Mouse (Mus musculus): ENCODE results near the gene Slc1a2. TPM values are rescaled to one million over a fixed set of nuclear protein-coding genes. Genes with fewer than 3 reads are reported as not detected.

The Slc1a2 gene
- polyA plus RNA-seq, 1 experiment from 2014 or later, result 20.6 TPM

- WGBS, result 85% methylated on average over 3 of the region's 3 CpGs
- Histone ChIP-seq H3K4me1 (peaks cover 2% of the 10 kb centered on the region; the same call in 1 of the 2 replicates), H3K4me3 (no peak overlapping the region), H3K9ac (replicated peaks) (no peak overlapping the region), H3K9me3 (no peaks in the 10 kb centered on the region), H3K27ac (replicated peaks) (no peak overlapping the region), H3K36me3 (no peaks in the 10 kb centered on the region), H3K27me3 (no peaks in the 10 kb centered on the region), H3K4me2 (replicated peaks) (no peak overlapping the region)
- no peak for ATAC-seq (ENCODE audit: low FRiP score, low read depth)
Observed at GRCm38 (mm10) chr2:102725054-102725453, 66.6 kb downstream of the Slc1a2 start.

- H3K9me3 ChIP-seq, result no peaks in the 10 kb centered on the region
- H3K9ac ChIP-seq (replicated peaks), result no peak overlapping the region
- no peaks in the 10 kb centered on the region for H3K27me3 ChIP-seq
- WGBS, result 78% methylated on average over 5 of the region's 5 CpGs
- no peak overlapping the region for H3K27ac ChIP-seq (replicated peaks)
- no peaks in the 10 kb centered on the region for H3K36me3 ChIP-seq
- no peak for ATAC-seq (ENCODE audit: low FRiP score, low read depth)
- no peak overlapping the region for H3K4me3 ChIP-seq
- no peak overlapping the region for H3K4me2 ChIP-seq (replicated peaks)
- H3K4me1 ChIP-seq, result peaks cover 14% of the 10 kb centered on the region
Observed at GRCm38 (mm10) chr2:102730386-102730785, 71.9 kb downstream of the Slc1a2 start.

GRCm38 (mm10) chr2:102730788-102731187 lies 72.3 kb downstream of the Slc1a2 start:
- no peaks in the 10 kb centered on the region for H3K9me3 ChIP-seq
- peaks cover 14% of the 10 kb centered on the region for H3K4me1 ChIP-seq
- H3K36me3 ChIP-seq, result no peaks in the 10 kb centered on the region
- 70% methylated on average over 8 of the region's 8 CpGs for WGBS
- H3K9ac ChIP-seq (replicated peaks), result no peak overlapping the region
- H3K4me2 ChIP-seq (replicated peaks), result no peak overlapping the region
- H3K27ac ChIP-seq (replicated peaks), result no peak overlapping the region
- no peaks in the 10 kb centered on the region for H3K27me3 ChIP-seq
- H3K4me3 ChIP-seq, result no peak overlapping the region
- ATAC-seq (ENCODE audit: low FRiP score, low read depth), result no peak

DNA sequence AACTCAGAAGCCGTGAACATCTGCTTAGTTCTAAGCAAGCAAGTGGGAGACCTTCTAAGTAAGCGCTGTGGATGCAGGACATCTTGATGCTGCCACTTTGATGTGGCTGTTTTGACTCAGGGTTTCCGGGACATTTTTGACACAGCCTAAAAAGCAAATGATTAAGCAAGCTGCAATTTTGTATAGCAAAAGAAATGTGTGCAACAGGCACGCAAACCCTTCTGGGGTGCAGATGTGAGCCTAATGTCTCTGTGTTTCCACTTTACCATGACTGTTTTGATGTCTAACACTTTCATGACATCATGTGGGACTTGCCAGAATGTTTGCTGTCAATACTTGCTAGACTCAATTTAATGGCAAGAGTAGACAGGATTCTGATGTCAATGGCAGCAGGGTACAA lies 74.7 kb downstream of the Slc1a2 start:
- Histone ChIP-seq H3K9me3 (no peaks in the 10 kb centered on the region), H3K4me2 (replicated peaks) (no peak overlapping the region), H3K4me3 (no peak overlapping the region), H3K9ac (replicated peaks) (no peak overlapping the region), H3K27ac (replicated peaks) (no peak overlapping the region), H3K36me3 (no peaks in the 10 kb centered on the region), H3K4me1 (peaks cover 14% of the 10 kb centered on the region), H3K27me3 (no peaks in the 10 kb centered on the region)
- 90% methylated on average over 4 of the region's 4 CpGs for WGBS
- no peak for ATAC-seq (ENCODE audit: low FRiP score, low read depth)

- no peak overlapping the region for H3K9ac ChIP-seq (replicated peaks)
- no peaks in the 10 kb centered on the region for H3K27me3 ChIP-seq
- H3K27ac ChIP-seq (replicated peaks), result no peak overlapping the region
- peaks cover 14% of the 10 kb centered on the region for H3K4me1 ChIP-seq
- no peak overlapping the region for H3K4me2 ChIP-seq (replicated peaks)
- H3K4me3 ChIP-seq, result no peak overlapping the region
- 87% methylated on average over 3 of the region's 3 CpGs for WGBS
- no peaks in the 10 kb centered on the region for H3K9me3 ChIP-seq
- no peaks in the 10 kb centered on the region for H3K36me3 ChIP-seq
- no peak for ATAC-seq (ENCODE audit: low FRiP score, low read depth)
Observed at GRCm38 (mm10) chr2:102734055-102734454, 75.6 kb downstream of the Slc1a2 start.

- Histone ChIP-seq H3K4me3 (no peak overlapping the region), H3K27ac (replicated peaks) (no peak overlapping the region), H3K27me3 (no peaks in the 10 kb centered on the region), H3K9ac (replicated peaks) (no peak overlapping the region), H3K4me1 (peaks cover 12% of the 10 kb centered on the region), H3K36me3 (no peaks in the 10 kb centered on the region; the same call in 1 of the 2 replicates), H3K4me2 (replicated peaks) (no peak overlapping the region), H3K9me3 (no peaks in the 10 kb centered on the region)
- 87% methylated on average over 2 of the region's 2 CpGs for WGBS
- no peak for ATAC-seq (ENCODE audit: low FRiP score, low read depth)
Observed at GRCm38 (mm10) chr2:102735031-102735430, 76.6 kb downstream of the Slc1a2 start.

DNA sequence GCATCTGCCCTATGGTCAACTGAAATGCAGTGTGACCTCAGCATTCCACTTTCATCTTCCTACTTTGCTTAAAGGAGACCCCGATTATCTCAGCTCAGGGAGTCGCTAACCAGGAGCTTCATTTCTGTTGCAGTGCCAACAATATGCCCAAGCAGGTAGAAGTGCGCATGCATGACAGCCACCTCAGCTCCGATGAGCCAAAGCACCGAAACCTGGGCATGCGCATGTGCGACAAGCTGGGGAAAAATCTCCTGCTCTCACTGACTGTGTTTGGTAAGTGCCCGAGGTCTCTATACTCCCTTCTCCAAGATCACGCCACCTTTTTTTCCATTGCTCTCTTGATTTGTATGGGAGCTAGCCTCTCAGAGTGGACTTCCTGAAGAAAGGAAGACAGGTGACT lies 77.4 kb downstream of the Slc1a2 start:
- H3K4me3 ChIP-seq, result no peak overlapping the region
- no peak overlapping the region for H3K27ac ChIP-seq (replicated peaks)
- no peaks in the 10 kb centered on the region for H3K27me3 ChIP-seq
- ATAC-seq (ENCODE audit: low FRiP score, low read depth), result no peak
- no peaks in the 10 kb centered on the region; the same call in 1 of the 2 replicates for H3K36me3 ChIP-seq
- peaks cover 5% of the 10 kb centered on the region; the same call in 1 of the 2 replicates for H3K4me1 ChIP-seq
- H3K9ac ChIP-seq (replicated peaks), result no peak overlapping the region
- WGBS, result 93% methylated on average over 9 of the region's 9 CpGs
- no peaks in the 10 kb centered on the region for H3K9me3 ChIP-seq
- no peak overlapping the region for H3K4me2 ChIP-seq (replicated peaks)

GRCm38 (mm10) chr2:102736490-102736889 lies 78.0 kb downstream of the Slc1a2 start:
- Histone ChIP-seq H3K4me3 (no peak overlapping the region), H3K27ac (replicated peaks) (no peak overlapping the region), H3K9me3 (no peaks in the 10 kb centered on the region), H3K4me1 (no peaks in the 10 kb centered on the region), H3K36me3 (no peaks in the 10 kb centered on the region; the same call in 1 of the 2 replicates), H3K4me2 (replicated peaks) (no peak overlapping the region), H3K9ac (replicated peaks) (no peak overlapping the region), H3K27me3 (no peaks in the 10 kb centered on the region)
- WGBS, result 89% methylated on average over 5 of the region's 5 CpGs
- ATAC-seq (ENCODE audit: low FRiP score, low read depth), result no peak

GRCm38 (mm10) chr2:102738852-102739251 lies 80.4 kb downstream of the Slc1a2 start:
- 90% methylated on average over 1 of the region's 1 CpGs for WGBS
- no peak for ATAC-seq (ENCODE audit: low FRiP score, low read depth)
- H3K4me3 ChIP-seq, result no peak overlapping the region

GRCm38 (mm10) chr2:102742685-102743084 lies 84.2 kb downstream of the Slc1a2 start:
- Histone ChIP-seq H3K4me2 (replicated peaks) (no peak overlapping the region), H3K27ac (replicated peaks) (no peak overlapping the region), H3K9ac (replicated peaks) (no peak overlapping the region), H3K27me3 (no peaks in the 10 kb centered on the region), H3K4me1 (peaks cover 17% of the 10 kb centered on the region), H3K36me3 (no peaks in the 10 kb centered on the region; the same call in 1 of the 2 replicates), H3K9me3 (no peaks in the 10 kb centered on the region), H3K4me3 (no peak overlapping the region)
- ATAC-seq (ENCODE audit: low FRiP score, low read depth), result no peak
- WGBS, result 80% methylated on average over 5 of the region's 5 CpGs

More at GRCm38 (mm10) chr2:102738852-102739251, 80.4 kb downstream of the Slc1a2 start:
- H3K27me3 ChIP-seq, result no peaks in the 10 kb centered on the region
- no peaks in the 10 kb centered on the region for H3K9me3 ChIP-seq
- H3K36me3 ChIP-seq, result no peaks in the 10 kb centered on the region; the same call in 1 of the 2 replicates
- H3K27ac ChIP-seq (replicated peaks), result no peak overlapping the region
- H3K9ac ChIP-seq (replicated peaks), result no peak overlapping the region
- no peak overlapping the region for H3K4me2 ChIP-seq (replicated peaks)
- H3K4me1 ChIP-seq, result no peaks in the 10 kb centered on the region

GRCm38 (mm10) chr2:102743918-102744696 lies 85.6 kb downstream of the Slc1a2 start:
- Histone ChIP-seq H3K4me1 (peaks cover 17% of the 10 kb centered on the region), H3K4me3 (no peak overlapping the region), H3K9me3 (no peaks in the 10 kb centered on the region), H3K27me3 (no peaks in the 10 kb centered on the region), H3K4me2 (replicated peaks) (no peak overlapping the region), H3K36me3 (peaks cover 4% of the 10 kb centered on the region; the same call in 1 of the 2 replicates), H3K27ac (replicated peaks) (peak overlapping the region; percentile 75), H3K9ac (replicated peaks) (no peak overlapping the region)
- WGBS, result 57% methylated on average over 10 of the region's 10 CpGs
- no peak for ATAC-seq (ENCODE audit: low FRiP score, low read depth)

GRCm38 (mm10) chr2:102745259-102745906 lies 86.9 kb downstream of the Slc1a2 start:
- Histone ChIP-seq H3K4me2 (replicated peaks) (peak overlapping the region; percentile 40), H3K27ac (replicated peaks) (peak overlapping the region; percentile 75), H3K4me1 (peaks cover 17% of the 10 kb centered on the region), H3K27me3 (no peaks in the 10 kb centered on the region), H3K9ac (replicated peaks) (no peak overlapping the region), H3K36me3 (peaks cover 4% of the 10 kb centered on the region; the same call in 1 of the 2 replicates), H3K9me3 (no peaks in the 10 kb centered on the region), H3K4me3 (no peak overlapping the region)
- 5% methylated on average over 7 of the region's 7 CpGs for WGBS
- peak; percentile 99 for ATAC-seq (ENCODE audit: low FRiP score, low read depth)
